Mouse (Mus musculus) heart, adult 2 months (tissue): ENCODE results near the gene Polh.
A peak's percentile ranks its signal among the peaks of the same experiment; 100 is the strongest.

ENCODE experiments used
- CTCF ChIP-seq: fragments of 200-600 bp; IDR thresholded peaks from 2 replicates; pipeline ENCODE4 v1.8.1; 2022; ENCODE audit warnings: antibody characterized with exemption, mild to moderate bottlenecking, moderate library complexity
- EP300 ChIP-seq: fragments of 200-500 bp; IDR thresholded peaks from 2 replicates; pipeline ENCODE4 v1.6.1; 2011; ENCODE audit warnings: low read depth, low read length, control low read depth; ENCODE audit not compliant: insufficient read depth

DNA sequence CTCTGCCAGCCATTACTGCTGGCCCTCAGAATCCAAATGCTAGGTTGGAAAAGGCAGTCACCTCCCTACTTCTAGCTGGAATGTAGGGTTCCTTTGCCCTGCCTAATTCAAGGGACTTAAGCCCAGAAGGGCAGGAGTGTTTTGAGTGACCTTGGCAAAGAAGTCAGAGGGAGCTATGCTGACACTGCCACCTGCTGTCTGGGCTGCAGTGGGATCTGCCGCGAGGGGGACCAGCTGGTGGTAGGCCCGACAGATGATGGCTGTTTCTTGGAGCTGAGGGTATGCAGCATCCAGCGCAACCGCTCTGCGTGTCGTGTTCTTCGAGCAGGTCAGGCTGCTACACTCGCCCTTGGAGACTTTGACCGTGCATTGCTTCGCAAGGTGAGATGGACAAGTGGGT, 35.4 kb downstream of the Polh start:
- peak; percentile 72 for TF ChIP-seq CTCF
- TF ChIP-seq EP300 = peak; percentile 27; the same call in 1 of the 2 replicates
